Mouse (Mus musculus) liver, embryonic 14.5 days (tissue): ENCODE measurements around the gene Bend5.

Experiments used
- CTCF ChIP-seq: IDR thresholded peaks from 2 replicates; pipeline ENCODE4 v1.5.1; 2016; ENCODE audit warnings: antibody characterized with exemption, low read depth, control low read depth
- EP300 ChIP-seq: IDR thresholded peaks from 2 replicates; pipeline ENCODE4 v1.6.1; 2016; ENCODE audit warnings: antibody characterized with exemption, low read depth

- TF ChIP-seq CTCF (no peak), EP300 (no peak)
Observed at GRCm38 (mm10) chr4:111485189-111485588, 70.4 kb downstream of the Bend5 start.
